Mouse (Mus musculus) hindbrain, embryonic 10.5 days (tissue): Measurements from ENCODE around the gene Diras2. TPM values are rescaled to one million over a fixed set of nuclear protein-coding genes. Genes with fewer than 3 reads are reported as not detected.

Source experiments
- DNase-seq: peaks from one replicate; pipeline ENCODE4 v3.0.0-alpha.2; 2017; ENCODE audit warnings: low spot score
- H3K27ac ChIP-seq: fragments of 300-500 bp; sonication (generic); 2 replicates; pipeline ENCODE4 v1.5.1; 2016; ENCODE audit warnings: mild to moderate bottlenecking, moderate library complexity
- H3K27me3 ChIP-seq: fragments of 300-500 bp; sonication (generic); 2 replicates; pipeline ENCODE4 v1.6.1; 2016; ENCODE audit warnings: mild to moderate bottlenecking; ENCODE audit not compliant: poor library complexity, insufficient read depth, severe bottlenecking
- H3K36me3 ChIP-seq: fragments of 300-500 bp; sonication (generic); 2 replicates; pipeline ENCODE4 v1.6.1; 2016; ENCODE audit warnings: mild to moderate bottlenecking, moderate library complexity
- H3K4me1 ChIP-seq: fragments of 300-500 bp; sonication (generic); replicated peaks from 2 replicates; pipeline ENCODE4 v1.6.1; 2016; ENCODE audit warnings: mild to moderate bottlenecking
- H3K4me3 ChIP-seq: fragments of 300-500 bp; sonication (generic); 2 replicates; pipeline ENCODE4 v1.5.1; 2016; ENCODE audit warnings: mild to moderate bottlenecking, moderate library complexity
- H3K9me3 ChIP-seq: fragments of 300-500 bp; sonication (generic); 2 replicates; pipeline ENCODE4 v1.6.1; 2016; ENCODE audit warnings: mild to moderate bottlenecking, moderate library complexity
- WGBS: fragments of 180-500 bp; shearing (Covaris S2); methylation state at CpG from one replicate; pipeline ENCODE4 v1.1.7; 2016; 5-methylcytosine and 5-hydroxymethylcytosine counted together
- polyA plus RNA-seq: library from polyadenylated mRNA; unstranded; fragments of >200 nt; fragmentation: Nextera tagmentation; extraction: Ambion mirVana; gene quantifications from 2 replicates; pipeline ENCODE4 v1.2.1, GENCODE M21; 2016

The Diras2 gene
- polyA plus RNA-seq, 1 experiment from 2014 or later = 0.29 TPM

DNA sequence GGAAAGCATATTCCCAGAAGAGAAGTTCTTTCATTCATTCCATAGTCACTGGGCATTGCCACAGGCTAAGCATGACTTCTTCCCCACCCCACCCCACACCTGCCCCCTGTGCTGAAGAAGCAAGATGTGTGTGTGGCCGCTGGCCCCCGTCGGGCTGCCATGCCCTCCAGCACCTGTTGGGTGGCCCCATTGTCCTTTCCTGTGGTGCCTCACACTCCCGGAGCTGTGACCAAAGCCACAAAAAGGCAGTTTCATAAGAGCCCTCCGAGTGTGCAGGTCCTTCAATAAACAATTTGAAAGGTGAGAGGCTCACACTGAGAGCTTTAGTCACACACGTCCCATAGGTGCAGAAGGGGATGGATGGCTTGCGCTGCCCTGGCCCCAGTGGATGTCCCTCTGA is 35.7 kb upstream of the Diras2 start:
- Histone ChIP-seq H3K27me3 (no peaks in the 10 kb centered on the region), H3K9me3 (no peaks in the 10 kb centered on the region), H3K27ac (no peak overlapping the region), H3K4me3 (no peak overlapping the region), H3K4me1 (peaks cover 30% of the 10 kb centered on the region), H3K36me3 (no peaks in the 10 kb centered on the region)
- WGBS = 80% methylated on average over 7 of the region's 7 CpGs
- DNase-seq = no peak

DNA sequence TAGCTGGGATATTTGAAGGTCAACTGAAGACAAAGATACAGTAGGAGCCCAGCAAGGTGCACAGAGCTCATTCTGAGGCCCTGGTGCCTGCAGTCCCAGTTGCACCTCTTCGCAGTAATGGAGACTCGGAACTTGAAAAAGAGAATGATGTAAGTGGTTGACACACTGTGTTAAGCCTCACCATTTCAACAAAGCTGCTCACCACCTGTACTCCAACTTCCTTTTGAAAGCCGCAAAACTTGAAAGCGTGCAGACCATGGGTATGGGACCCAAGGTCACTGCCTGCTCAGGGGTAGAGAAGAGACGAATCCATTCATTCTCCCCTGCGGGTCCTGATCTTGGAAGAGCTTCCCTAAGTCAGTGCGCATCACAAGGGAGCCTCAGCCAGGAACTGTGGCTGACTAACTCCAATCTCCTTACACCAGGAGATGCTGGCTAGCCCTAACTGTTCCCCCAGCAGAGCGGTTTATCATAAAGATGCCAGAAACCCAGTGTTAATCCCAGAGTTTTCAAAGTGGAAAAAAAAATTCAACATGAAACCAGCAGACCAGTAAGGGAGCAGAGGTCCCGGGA is 35.2 kb upstream of the Diras2 start:
- no peaks in the 10 kb centered on the region for H3K9me3 ChIP-seq
- H3K4me1 ChIP-seq = peaks cover 35% of the 10 kb centered on the region
- H3K4me3 ChIP-seq = no peak overlapping the region
- DNase-seq = no peak
- no peaks in the 10 kb centered on the region for H3K36me3 ChIP-seq
- no peaks in the 10 kb centered on the region for H3K27me3 ChIP-seq
- H3K27ac ChIP-seq = no peak overlapping the region
- 88% methylated on average over 9 of the region's 9 CpGs for WGBS

GRCm38 (mm10) chr13:52565103-52565739 is 34.1 kb upstream of the Diras2 start:
- peak; percentile 18 for DNase-seq
- Histone ChIP-seq H3K27me3 (no peaks in the 10 kb centered on the region), H3K9me3 (no peaks in the 10 kb centered on the region), H3K4me1 (peaks cover 41% of the 10 kb centered on the region), H3K4me3 (no peak overlapping the region), H3K27ac (no peak overlapping the region), H3K36me3 (no peaks in the 10 kb centered on the region)
- WGBS = 78% methylated on average over 18 of the region's 18 CpGs

- Histone ChIP-seq H3K27ac (no peak overlapping the region), H3K4me3 (no peak overlapping the region), H3K9me3 (no peaks in the 10 kb centered on the region), H3K36me3 (no peaks in the 10 kb centered on the region), H3K4me1 (peaks cover 41% of the 10 kb centered on the region), H3K27me3 (no peaks in the 10 kb centered on the region)
- 22% methylated on average over 4 of the region's 4 CpGs for WGBS
- DNase-seq = no peak
These were observed 31.1 kb upstream of the Diras2 start for GRCm38 (mm10) chr13:52562166-52562571.

DNA sequence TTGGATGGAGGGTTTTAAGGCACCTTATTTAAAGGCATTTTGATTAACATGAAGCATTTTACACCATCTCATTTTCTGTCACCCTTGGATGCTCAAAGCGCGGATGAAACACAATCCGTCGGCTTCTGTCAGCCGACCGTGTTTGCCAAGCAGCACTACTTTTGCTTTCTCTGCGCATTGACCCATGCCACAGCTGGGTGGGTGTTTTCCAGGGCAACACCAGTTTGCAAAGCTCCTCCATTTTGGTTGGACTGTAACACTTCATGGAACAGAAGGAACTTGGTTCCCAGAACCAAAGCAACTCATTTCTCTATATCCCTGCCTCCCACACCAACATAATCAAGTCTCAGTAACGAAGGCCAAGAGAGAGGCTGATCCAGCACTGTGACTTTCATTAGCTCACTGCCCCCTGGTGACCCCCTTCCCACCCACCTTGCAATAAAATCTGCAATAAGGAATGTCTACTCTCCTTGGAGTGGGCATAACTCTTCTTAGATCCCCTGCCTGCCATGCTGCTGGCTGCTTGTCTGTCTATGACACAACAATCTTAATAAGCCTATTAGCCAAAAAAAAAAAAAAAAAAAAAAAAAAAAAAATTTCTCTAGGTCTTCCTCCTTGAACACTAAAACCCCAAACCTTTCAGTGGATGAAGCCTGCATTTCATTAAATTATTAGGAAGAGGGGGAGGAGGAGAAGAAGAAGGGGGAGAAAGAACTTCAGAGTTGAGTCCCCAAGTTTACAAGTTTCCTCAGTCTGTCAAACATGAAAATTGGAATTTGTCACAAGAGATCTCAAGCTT is 30.5 kb upstream of the Diras2 start:
- WGBS = 84% methylated on average over 8 of the region's 8 CpGs
- Histone ChIP-seq H3K27me3 (no peaks in the 10 kb centered on the region), H3K4me1 (peaks cover 41% of the 10 kb centered on the region), H3K36me3 (no peaks in the 10 kb centered on the region), H3K27ac (peak overlapping the region; percentile 66; the same call in 1 of the 2 replicates), H3K4me3 (no peak overlapping the region), H3K9me3 (no peaks in the 10 kb centered on the region)
- no peak for DNase-seq

- Histone ChIP-seq H3K4me1 (peaks cover 21% of the 10 kb centered on the region), H3K4me3 (no peak overlapping the region), H3K9me3 (no peaks in the 10 kb centered on the region), H3K27me3 (no peaks in the 10 kb centered on the region), H3K27ac (no peak overlapping the region), H3K36me3 (no peaks in the 10 kb centered on the region)
- no peak for DNase-seq
- WGBS = 57% methylated on average over 7 of the region's 7 CpGs
These were observed 26.3 kb upstream of the Diras2 start for GRCm38 (mm10) chr13:52557421-52557820.

DNA sequence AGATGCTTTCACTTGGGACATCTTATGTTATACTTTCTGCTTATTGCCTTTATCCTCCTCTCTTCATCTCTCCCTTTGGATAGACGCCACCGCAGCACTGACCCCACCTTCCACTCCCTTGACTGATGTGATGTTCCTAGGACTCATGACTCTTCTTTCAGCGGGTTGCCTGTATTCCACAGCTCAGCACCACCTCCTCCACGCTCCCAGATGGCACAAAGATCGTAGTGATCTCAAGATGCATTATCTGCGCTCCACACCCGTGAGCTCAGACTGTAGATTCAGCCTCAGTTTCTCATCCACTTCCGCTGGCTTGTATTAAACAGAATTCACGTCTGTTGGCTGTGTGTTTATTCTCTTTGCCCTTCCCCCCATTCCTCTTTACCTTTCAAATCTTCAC is 23.6 kb upstream of the Diras2 start:
- Histone ChIP-seq H3K27ac (no peak overlapping the region), H3K36me3 (no peaks in the 10 kb centered on the region), H3K4me3 (no peak overlapping the region), H3K27me3 (no peaks in the 10 kb centered on the region), H3K4me1 (peaks cover 4% of the 10 kb centered on the region; the same call in 1 of the 2 replicates), H3K9me3 (no peaks in the 10 kb centered on the region)
- DNase-seq = no peak
- WGBS = 90% methylated on average over 9 of the region's 9 CpGs

- Histone ChIP-seq H3K27ac (no peak overlapping the region), H3K36me3 (no peaks in the 10 kb centered on the region), H3K9me3 (0 out of 2 replicates have a peak, but pooled peaks cover 3% of the 10 kb centered on the region), H3K27me3 (no peaks in the 10 kb centered on the region), H3K4me3 (no peak overlapping the region), H3K4me1 (peaks cover 4% of the 10 kb centered on the region; the same call in 1 of the 2 replicates)
- DNase-seq = no peak
- WGBS = 72% methylated on average over 9 of the region's 9 CpGs
These were observed 21.9 kb upstream of the Diras2 start for GRCm38 (mm10) chr13:52552822-52553477.

- DNase-seq = no peak
- Histone ChIP-seq H3K27ac (0 out of 2 replicates have a peak overlapping the region, but pooled peaks have one; percentile 16), H3K27me3 (no peaks in the 10 kb centered on the region), H3K4me3 (no peak overlapping the region), H3K9me3 (0 out of 2 replicates have a peak, but pooled peaks cover 3% of the 10 kb centered on the region), H3K4me1 (no peaks in the 10 kb centered on the region), H3K36me3 (no peaks in the 10 kb centered on the region)
- 86% methylated on average over 9 of the region's 9 CpGs for WGBS
These were observed 20.2 kb upstream of the Diras2 start for GRCm38 (mm10) chr13:52551275-52551674.

DNA sequence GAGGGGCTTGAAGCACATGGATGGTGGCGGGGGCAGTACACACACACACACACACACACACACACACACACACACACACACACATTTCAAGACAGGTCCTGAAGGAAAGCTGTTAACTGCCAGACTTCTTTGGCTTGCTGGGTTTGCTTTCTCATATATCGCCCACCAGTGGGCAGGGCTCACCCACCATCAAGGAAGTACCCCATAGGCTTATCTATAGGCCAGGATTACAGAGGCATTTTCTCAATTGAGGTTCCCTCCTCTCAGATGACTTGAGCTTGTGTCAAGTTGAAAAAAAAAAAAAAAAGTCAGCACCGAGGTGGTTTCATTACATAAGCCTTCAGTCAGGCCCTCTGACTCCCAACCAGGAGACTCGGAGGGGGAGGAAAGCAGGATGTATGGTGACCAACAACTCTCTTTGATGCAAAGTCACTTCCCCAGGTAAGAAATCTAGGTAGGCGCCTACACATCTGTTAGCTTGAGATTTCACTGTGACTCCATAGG is 19.7 kb upstream of the Diras2 start:
- no peak overlapping the region for H3K4me3 ChIP-seq
- H3K27me3 ChIP-seq = no peaks in the 10 kb centered on the region
- no peaks in the 10 kb centered on the region for H3K36me3 ChIP-seq
- H3K9me3 ChIP-seq = 0 out of 2 replicates have a peak, but pooled peaks cover 3% of the 10 kb centered on the region
- no peak overlapping the region for H3K27ac ChIP-seq
- no peak for DNase-seq
- no peaks in the 10 kb centered on the region for H3K4me1 ChIP-seq
- WGBS = 81% methylated on average over 5 of the region's 5 CpGs

DNA sequence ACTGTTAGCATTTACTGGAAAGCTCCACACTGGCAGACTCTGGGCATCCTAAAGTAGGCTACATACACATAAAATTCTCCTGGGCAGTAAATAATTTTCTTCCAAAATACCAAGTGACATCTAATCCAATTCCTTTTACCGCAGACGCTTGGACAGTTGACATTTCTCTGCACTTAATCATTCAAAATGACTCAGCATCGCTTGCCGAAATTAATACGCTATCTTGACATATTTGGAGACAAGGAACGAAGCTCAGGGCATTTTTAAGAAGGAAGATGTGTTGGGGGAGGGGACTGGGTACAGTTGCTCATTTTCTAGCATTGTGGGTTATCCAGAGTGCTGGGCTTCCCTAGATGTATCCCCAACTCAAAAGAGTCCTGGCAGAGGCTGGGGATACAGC is 15.2 kb upstream of the Diras2 start:
- H3K36me3 ChIP-seq = no peaks in the 10 kb centered on the region
- no peak overlapping the region for H3K27ac ChIP-seq
- no peak for DNase-seq
- H3K27me3 ChIP-seq = no peaks in the 10 kb centered on the region
- H3K4me1 ChIP-seq = peaks cover 7% of the 10 kb centered on the region; the same call in 1 of the 2 replicates
- no peak overlapping the region for H3K4me3 ChIP-seq
- WGBS = 92% methylated on average over 6 of the region's 6 CpGs
- H3K9me3 ChIP-seq = 0 out of 2 replicates have a peak, but pooled peaks cover 3% of the 10 kb centered on the region

- Histone ChIP-seq H3K27me3 (no peaks in the 10 kb centered on the region), H3K36me3 (no peaks in the 10 kb centered on the region), H3K9me3 (no peaks in the 10 kb centered on the region), H3K4me1 (peaks cover 7% of the 10 kb centered on the region; the same call in 1 of the 2 replicates), H3K27ac (no peak overlapping the region), H3K4me3 (no peak overlapping the region)
- DNase-seq = no peak
- WGBS = 66% methylated on average over 4 of the region's 4 CpGs
These were observed 11.6 kb upstream of the Diras2 start for GRCm38 (mm10) chr13:52542636-52543035.
